Mouse (Mus musculus): ENCODE measurements around the gene Myh10.

The Myh10 gene

DNA sequence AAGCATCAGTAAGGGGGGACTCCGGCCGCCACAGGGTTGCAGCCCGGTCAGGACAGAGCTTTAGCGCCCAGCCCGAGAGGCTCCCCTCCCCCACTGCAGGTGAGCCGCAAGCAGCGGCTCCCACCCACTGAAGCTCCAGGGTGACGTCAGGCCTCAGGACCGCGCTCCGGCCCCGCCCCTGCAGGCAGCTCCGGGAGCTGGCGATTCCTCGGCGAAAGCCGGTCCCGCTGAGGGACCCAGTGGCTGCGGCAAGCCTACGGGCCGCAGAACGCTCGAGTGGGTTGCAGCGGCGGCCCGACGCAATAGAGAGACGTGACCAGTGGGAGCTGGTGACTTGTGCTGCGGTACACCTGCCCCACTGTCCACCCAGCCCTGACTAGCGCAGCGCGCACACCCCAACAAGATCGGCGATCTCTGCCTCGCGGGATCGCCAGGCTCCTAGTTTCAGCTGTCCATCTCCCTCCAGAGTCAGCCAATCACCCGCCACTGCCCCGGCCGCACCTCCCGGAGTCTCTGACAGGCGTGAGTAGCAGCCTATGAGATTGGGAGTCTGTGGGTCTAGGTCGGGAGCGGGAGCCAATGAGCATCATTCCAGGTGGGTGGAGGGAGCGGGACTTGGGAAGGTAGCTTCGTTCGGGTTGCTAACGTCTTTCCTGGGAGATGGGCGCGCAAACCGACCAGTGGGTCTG, at the start of gene Myh10:
Gene Myh10, plus strand, starts transcription at position 239 of the 689 bp plus-strand sequence.
- peak; percentile 100 for DNase-seq (ENCODE audit: low read depth)

DNA sequence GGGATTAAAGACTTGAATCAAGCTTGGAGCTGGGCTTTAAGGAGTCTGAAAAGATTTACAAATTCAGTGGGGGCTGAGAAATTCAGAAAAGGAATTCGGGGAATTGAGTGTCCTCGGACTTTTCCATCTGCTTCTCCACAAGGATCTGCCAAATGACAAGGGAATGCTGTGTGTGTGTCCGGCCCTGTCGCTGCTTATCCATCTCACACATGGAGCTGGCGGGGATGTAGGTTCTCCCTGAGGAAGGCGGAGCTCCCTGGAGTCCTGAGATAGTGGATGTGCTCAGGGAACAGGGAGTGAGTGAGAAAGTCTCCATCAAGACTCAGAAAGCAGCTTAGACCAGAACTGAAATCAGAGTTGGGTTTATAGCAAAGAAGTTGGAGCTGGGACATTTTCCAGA, 46.6 kb upstream of the Myh10 start:
- no peak for DNase-seq (ENCODE audit: low read depth)

DNA sequence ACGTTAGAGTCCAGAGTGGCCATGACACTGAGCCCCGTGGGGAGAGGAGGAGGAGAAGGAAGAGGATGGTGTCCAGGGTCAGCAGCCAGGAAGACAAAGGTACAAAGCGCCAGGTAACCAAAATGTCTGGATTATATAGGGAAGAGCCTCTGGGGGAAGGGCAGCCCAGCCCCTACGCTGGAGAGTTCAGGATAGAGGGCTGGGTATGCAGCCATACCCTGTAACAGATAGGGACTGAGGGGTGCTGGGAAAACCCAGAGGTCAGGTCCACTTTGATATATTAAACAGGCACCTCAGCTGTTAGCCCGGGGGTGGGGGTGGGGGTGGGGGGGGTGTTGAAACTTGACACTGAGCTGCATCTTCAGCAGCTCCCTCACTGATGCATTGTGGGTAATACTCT, 43.6 kb upstream of the Myh10 start:
- no peak for DNase-seq (ENCODE audit: low read depth)

DNA sequence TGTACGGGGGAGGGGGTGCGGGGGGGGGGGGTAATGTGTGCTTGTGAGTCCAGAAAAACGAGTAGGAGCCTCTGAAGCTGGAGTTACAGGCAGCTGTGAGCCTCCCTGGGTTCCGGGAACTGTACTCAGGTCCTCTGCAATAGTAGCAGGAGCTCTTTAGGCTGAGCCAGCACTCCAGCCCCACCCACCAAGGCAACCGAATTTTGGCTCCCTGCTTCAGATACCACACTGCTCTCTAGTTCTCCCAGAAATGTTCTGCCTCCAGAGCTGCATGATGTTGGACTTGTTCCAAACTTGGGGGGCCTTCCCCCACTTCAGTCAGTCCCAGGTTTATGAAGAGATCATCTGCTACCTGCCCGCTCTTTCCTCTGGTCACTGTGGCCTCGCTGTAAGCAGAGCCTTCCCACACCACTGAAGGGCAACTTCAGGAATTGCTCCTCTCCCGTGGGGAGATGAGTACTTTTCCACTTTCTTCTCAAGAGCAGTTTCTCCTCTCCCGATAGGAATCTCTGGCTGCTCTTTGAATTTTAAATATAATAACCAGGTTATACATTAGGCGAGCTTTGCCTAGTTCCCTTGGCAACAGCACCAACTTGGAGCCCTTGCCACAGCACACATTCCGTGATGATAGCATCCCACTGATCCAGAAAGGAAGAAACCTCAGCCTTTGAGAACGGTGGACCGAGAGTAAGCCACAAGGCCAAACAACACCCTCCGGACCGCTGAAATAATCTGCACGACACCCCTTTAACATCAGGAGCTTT, 42.8 kb upstream of the Myh10 start:
- no peak for DNase-seq (ENCODE audit: low read depth)

DNA sequence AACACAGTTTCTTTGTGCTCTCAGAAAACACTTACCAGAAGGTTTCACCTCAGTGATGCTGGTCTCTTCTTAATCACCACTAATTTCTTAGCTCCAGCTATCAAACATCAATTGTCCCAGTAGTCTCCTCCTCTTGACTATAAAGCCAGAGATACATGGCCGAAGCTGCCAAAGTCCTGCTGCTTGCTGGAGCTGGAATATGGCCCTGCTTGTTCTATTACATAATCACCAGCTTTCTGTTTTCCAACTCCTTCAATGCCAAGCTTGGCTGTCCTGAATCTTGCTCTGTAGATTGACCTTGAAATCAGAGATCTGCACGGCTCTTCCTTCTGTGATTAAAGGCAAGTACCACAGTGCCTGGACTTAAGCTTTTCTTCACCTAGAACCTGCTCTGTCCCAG, 39.8 kb upstream of the Myh10 start:
- peak; percentile 49 for DNase-seq (ENCODE audit: low read depth)

DNA sequence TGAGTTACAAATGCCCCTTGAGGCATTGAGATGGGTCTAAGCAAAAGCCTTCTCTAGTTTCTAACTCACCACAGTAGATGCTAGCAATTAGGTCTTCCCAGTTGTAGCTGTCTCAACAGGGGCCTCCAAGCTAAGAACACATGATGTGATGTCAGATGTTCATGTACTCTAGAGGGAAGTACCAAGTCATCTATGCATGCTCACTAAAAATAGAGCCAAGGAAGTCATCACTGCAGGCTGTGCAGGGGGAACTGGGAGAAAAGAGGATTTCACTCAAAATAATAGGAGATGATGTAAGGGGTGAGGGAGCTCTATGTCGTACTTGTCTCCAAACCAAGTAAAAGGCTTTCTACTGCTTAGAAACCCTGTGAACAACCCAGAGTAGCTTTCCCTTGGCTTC, 35.8 kb upstream of the Myh10 start:
- no peak for DNase-seq (ENCODE audit: low read depth)

DNA sequence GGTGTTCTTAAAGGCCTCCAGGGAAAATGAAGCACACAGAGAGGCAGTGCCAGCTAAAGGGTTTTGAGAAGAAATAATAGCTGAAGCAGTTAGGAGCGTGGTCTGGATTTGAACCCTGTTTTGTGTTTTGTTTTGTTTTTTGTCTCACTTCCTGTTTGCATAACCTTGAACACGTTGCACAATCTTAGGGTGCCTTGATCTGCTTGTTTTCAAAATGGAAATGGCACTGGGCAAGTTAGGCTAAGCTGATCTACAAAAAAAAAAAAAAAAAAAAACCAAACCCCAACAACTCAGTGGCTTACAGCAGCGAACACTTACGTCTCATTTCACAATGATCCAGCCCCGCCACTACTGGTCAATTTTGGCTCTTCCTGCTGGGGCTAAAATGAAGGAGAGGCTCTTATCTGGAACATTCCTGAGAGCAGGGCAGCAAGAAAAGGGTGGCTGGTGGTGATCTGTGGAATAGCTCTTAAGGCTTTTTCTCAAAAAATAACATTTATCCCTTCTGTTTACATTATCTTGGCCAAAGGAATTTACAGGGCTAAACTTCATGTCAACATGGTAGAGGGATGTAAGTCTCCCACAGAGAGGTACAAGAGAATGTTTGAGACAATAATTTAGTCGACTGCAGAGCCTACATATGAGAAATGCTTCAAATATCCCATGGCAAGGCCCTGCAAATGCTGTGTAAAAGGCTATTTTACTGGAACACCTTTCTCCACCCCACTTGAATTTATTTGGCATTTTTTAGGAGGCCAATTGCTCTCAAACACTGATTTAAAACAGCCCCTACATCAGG, 34.3 kb upstream of the Myh10 start:
- peak; percentile 81 for DNase-seq (ENCODE audit: low read depth)

DNA sequence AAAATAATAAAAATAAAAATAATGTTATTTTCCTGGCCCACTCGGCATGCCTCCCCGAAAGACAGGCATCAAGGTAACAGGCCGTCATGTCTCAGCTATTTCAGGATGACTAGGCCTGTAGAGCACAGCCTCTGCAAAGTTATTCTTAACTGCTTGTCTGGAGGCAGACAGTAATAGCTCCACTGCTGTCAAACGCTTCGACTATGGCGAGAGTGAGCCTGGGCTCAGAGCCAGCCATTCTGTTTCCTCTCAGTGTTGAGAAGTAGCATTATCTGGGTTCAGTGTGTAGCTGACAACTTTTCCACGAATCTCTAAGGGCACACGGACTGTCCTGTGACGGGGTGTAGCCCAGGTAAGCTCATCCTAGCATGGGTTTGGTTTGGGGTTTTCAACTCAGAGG, 33.5 kb upstream of the Myh10 start:
- DNase-seq (ENCODE audit: low read depth) = peak; percentile 78

DNA sequence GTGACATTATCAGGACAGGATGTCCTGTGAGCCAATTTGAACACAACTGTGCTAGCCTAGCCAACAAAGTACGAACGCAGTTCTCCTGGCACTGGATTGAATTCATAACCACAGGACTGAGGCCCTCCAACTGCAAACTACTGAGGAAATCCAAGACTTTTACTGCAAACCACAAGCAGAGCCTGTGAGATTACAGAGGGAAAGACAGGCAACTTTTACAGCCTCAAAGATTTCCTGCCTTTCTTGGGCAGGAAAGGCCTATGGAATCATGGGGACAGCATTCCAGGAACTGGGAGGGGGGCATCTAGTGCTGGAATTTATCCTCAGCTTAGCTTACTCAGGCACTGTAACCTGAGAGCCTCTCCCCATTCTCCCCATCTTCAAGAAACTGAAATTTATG, 26.0 kb upstream of the Myh10 start:
- peak; percentile 53 for DNase-seq (ENCODE audit: low read depth)

DNA sequence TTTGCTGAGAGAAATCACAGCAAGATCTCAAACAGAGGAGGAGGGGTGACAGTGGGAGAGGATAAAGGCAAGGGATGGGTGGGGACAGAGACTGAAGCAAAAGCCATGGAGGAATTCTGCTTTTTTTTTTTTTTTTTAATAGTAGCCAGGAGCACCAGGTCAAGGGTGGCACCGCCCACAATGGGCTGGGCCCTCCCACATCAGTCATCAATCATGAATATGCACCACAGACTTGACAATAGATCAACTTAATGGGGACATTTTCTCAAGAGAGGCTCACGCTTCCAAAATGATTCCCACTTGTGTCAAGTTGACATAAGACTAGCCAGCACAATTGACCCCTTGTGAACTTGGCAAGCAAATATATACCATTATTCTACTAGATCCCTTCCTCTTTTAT, 25.1 kb upstream of the Myh10 start:
- no peak for DNase-seq (ENCODE audit: low read depth)

DNA sequence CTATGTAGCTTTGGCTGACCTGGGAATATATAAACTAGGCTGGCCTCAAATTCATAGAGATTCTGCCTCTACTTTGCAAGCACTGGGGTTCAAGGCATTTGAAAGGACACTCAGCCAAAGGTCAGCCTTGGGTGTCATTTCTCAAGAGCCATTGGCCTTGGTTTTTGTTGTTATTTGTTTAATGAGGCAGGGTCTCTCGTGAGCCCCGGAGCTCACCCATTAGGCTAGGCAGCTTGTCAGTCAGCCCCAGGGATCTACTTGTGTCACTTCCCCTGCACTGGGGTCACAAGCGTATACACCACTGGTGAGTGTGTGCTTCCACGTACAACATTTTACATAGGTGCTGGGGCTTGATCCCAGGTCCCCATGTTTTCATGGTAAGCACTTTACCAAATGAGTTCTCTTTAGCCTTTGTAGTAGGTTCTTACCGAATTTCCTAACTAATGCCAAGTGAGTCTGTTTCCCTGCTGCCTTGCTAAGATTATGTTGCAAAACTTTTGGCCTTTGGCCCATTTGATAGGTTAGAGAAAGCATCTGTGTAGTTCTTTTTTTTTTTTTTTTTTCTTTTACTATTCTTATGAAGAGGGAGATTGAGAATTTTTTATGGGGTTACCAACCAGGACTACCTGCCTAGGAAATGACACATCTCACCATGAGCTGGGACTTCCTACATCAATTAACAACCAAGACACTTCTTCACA, 18.9 kb upstream of the Myh10 start:
- DNase-seq (ENCODE audit: low read depth) = peak; percentile 77

DNA sequence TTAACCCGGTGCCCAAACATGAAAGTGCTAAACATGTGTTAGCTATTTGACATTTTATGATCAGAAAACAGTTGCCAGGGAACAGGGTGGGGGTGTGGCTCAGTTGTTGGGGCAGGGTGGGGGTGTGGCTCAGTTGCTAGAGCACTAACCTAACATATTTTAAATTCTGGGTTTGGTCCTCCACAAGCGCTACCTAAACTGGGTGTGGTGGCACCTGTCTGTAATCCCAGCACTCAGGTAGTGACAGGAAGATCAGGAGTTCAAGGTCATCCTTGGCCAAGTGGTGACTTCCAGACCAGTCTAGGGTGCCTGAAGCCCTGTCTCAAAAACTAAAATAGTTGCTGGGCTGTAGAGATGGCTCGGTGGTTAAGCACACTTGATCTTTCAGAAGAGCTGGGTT, 17.3 kb upstream of the Myh10 start:
- no peak for DNase-seq (ENCODE audit: low read depth)

DNA sequence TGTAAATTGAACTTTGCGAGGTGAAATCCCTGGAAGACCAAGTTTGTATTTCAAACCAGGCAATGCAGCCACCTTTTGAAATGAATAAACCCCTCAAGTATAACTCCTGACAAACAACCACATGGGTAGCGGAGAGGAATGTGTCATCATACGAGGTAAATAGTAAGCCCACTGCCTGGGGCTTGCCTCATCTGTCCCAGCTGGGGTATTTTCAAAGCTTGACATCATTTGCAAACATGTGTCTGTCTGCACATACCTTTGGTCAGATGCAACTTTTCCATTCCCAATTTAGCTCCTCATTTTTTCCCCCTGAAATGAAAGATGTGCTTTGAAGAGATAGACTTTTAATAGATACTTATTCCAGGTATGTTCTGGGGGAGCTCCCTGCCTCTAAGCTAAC, 16.7 kb upstream of the Myh10 start:
- DNase-seq (ENCODE audit: low read depth) = no peak

DNA sequence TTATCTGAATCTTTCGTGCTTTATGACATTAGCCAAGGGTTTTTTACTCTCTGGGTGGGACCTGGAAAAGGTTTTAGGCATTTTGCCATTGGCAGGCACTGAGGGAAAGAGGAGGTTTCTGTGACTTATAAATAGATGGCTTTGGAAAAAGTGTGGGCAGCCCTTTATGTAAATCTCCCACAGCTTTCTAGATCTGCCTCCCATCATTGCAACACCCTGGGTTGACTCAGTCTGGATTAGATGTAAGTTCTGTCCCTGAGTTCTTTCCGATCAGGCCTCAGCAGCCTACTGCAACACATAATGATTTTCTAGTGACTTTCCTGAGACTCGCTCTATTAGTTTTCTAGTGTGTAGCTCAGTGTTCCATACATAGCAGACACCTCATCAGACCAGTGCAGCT, 16.1 kb upstream of the Myh10 start:
- DNase-seq (ENCODE audit: low read depth) = peak; percentile 74

DNA sequence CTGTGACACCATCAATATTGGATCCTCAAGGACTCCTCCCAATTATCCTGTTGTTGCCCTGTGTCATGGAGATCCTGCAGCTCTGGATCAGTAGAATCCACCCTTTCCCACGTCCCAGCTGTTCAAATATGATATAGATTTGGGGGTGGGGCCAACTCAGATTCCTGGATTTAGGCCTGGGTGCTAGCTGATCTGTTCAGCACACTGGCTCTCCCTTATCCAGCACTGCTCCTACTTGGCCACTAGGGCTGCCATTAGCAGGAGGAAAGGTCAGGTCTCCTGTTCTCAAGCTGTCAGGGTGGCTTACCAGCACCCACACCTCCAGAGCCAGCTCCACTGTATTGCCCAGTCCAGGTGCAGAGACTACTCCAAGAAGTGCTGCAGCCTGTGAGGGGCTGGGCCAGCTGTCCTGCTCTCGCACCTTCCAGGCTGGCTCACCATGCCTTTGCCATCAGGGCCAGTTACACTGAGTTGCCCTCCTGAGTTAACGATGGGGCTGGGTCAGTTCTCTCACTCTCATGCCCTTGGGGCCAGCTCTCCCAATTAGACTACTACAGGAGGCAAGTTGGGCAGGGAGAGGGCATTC, 10.0 kb upstream of the Myh10 start:
- DNase-seq (ENCODE audit: low read depth) = no peak

DNA sequence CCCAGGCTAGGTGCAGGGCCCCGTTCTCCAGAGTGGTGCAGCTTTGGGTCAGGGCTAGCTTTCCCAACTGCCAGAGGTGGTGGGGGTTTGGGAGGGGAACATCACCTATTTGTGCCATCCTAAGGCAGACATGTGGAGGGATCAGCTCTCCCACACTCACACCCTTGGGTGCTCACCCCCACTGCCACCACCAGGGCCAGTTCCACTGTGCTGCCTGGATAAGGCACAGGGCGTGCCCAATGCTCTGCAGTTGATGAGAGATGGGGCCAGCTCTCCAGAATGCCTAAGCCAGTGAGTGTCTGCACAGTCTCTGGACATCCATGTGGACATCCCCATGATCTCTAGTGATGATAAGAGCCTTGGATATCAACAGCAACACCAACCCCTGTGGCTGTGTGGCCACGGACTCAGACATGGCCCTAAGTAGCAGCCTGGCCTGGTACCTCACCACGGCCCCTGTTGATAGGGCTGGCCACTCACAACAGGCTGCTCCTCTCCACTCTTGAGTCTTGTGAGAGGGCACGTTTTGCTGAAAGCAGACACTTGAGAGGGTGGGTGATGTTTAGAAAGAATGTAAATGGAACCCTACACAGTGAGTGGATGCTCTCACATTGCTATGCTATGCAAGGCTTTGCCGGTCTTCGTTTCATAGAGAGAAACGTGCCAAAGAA, 9.1 kb upstream of the Myh10 start:
- no peak for DNase-seq (ENCODE audit: low read depth)

DNA sequence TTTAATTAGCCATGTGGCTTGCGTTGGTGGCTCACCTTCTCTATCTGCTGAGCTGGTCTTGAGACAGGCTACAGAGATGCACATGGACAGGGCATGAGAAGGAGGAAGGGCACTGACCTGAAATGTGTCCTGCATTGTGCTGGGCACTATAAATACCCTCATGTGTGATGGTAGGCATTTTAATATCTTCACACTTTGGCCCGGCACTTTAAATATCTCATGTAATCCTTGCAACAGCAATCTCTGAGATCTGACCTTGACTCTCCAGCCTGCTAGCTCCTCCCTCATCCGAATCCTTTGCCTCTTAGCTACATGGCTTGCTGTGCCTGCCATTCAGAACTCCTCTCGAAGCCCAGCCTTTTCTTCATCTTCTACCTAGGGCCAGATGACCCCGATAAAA, 5.4 kb upstream of the Myh10 start:
- no peak for DNase-seq (ENCODE audit: low read depth)

DNA sequence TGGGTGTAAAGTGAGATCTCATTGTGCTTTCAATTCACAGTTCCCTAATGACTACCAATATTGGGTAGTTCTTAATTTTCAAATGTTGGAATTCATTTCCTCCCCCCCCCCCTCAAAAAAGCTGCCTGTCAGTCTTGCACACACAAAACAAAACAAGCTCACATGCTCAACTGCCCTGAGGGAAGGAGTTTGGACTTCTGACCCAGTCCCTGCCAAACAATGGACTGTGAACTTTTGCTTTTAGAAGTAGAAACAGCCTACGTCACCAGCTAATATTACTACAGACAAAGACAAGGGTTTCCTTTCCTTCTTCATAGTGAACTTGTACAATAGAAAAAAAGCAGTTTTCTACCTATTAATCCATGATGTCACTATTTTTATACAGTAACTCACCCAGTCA, 2.1 kb upstream of the Myh10 start:
- DNase-seq (ENCODE audit: low read depth) = no peak

DNA sequence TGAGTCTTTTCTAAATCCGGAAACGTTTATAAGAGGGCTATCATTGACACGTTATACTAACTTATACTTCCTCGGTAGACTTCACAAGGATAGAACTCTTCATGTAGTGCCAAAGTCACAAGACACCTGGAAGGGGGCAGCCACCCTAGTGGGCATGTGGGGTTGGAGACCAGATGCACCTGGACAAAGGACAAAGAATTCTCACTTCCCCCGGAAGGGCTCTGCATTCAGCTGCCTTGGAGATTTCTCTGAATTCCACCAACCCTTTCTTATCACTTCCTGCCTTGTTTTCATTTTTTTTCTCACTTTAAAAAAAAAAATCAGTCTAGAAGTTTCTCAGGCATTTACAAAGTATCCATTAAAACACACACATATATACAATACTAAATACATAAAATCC, 894 bp upstream of the Myh10 start:
- no peak for DNase-seq (ENCODE audit: low read depth)

DNA sequence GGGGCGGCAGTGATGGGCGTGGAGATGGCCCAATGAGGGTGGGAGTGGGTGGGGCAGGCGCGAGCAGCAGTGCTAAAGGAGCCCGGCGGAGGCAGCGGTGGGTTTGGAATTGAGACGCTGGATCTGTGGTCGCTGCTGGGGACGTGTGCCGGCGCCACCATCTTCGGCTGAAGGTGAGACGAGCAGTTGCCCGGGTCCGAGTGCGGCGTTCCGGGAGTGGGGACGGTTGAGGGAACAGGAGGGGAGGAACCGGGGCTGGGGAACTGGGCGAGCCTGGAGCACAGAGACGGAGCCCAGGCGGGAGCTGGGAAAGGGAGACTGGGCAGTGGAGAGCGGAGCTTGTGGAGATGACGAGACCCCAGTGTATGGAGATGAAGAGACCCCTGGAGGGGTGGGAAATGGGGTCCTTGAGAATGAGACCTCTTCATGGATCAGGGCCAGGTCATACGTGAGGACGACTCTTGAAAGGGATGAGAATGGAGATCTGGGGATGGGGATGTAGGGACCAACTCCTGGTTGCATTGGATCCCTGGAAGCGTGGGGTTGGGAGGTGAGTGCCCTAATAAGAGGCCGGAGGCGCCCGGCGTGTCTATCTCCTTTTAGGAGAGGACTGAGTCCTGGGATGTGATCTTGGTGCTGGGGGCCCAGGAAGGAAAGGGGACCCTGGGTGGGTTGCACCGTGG, 792 bp downstream of the Myh10 start:
- no peak for DNase-seq (ENCODE audit: low read depth)

Data from NIH3T3 (cell line).